Mouse (Mus musculus) heart, embryonic 10.5 days (tissue): ENCODE results near the gene Cenpm. TPM values are rescaled to one million over a fixed set of nuclear protein-coding genes. Genes with fewer than 3 reads are reported as not detected.

Experiments used
- DNase-seq: peaks from one replicate; pipeline ENCODE4 v3.0.0-alpha.2; 2017; ENCODE audit warnings: low spot score
- H3K27ac ChIP-seq: fragments of 300-500 bp; sonication (generic); 2 replicates; pipeline ENCODE4 v1.5.1; 2016; ENCODE audit warnings: mild to moderate bottlenecking
- H3K27me3 ChIP-seq: fragments of 300-500 bp; sonication (generic); 2 replicates; pipeline ENCODE4 v1.6.1; 2016; ENCODE audit warnings: mild to moderate bottlenecking; ENCODE audit not compliant: poor library complexity, insufficient read depth, severe bottlenecking
- H3K36me3 ChIP-seq: fragments of 300-500 bp; sonication (generic); 2 replicates; pipeline ENCODE4 v1.6.1; 2016; ENCODE audit warnings: mild to moderate bottlenecking, moderate library complexity
- H3K4me1 ChIP-seq: fragments of 300-500 bp; sonication (generic); 2 replicates; pipeline ENCODE4 v1.6.1; 2016; ENCODE audit warnings: mild to moderate bottlenecking
- H3K4me3 ChIP-seq: fragments of 300-500 bp; sonication (generic); 2 replicates; pipeline ENCODE4 v1.5.1; 2016; ENCODE audit warnings: mild to moderate bottlenecking, moderate library complexity
- H3K9me3 ChIP-seq: fragments of 300-500 bp; sonication (generic); 2 replicates; pipeline ENCODE4 v1.6.1; 2016; ENCODE audit warnings: mild to moderate bottlenecking, moderate library complexity
- WGBS: fragments of 180-500 bp; shearing (Covaris S2); methylation state at CpG from one replicate; pipeline ENCODE4 v1.1.7; 2016; 5-methylcytosine and 5-hydroxymethylcytosine counted together
- microRNA counts: library from miRNA; unstranded; fragments of <30 nt; microRNA quantifications from one replicate; lab custom pipeline; 2017
- microRNA-seq: library from miRNA; unstranded; fragments of <30 nt; microRNA quantifications from one replicate; pipeline ENCODE4, GENCODE M21; 2017
- polyA plus RNA-seq: library from polyadenylated mRNA; unstranded; fragments of >200 nt; fragmentation: Nextera tagmentation; extraction: Ambion mirVana; gene quantifications from 2 replicates; pipeline ENCODE4 v1.2.1, GENCODE M21; 2016

The Cenpm gene
- polyA plus RNA-seq, 1 experiment from 2014 or later: 58.1 TPM

DNA sequence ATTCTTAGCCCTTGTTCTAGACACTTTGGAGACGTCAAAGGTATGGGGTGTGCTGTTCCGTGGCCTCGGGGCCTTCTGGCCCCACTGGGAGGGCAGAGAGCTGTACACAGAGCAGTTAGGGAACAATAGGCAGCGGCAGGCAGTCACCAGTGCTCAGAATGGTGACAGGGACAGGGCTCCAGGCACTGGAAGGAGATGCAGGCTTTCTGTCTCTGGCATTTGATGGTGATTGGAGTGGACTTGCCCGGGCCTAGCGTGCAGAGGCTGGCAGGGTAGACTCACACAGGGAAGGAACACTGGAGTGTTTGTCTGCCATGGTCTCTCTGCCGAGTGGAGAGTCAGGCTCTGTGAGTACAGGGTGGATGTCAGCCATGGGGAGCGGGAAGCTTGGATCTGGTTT, 51.9 kb downstream of the Cenpm start:
- Histone ChIP-seq H3K4me1 (peaks cover 18% of the 10 kb centered on the region), H3K36me3 (peaks cover 93% of the 10 kb centered on the region), H3K9me3 (no peaks in the 10 kb centered on the region), H3K27me3 (no peaks in the 10 kb centered on the region), H3K27ac (no peak overlapping the region), H3K4me3 (no peak overlapping the region)
- no peak for DNase-seq
- 68% methylated on average over 8 of the region's 8 CpGs for WGBS

DNA sequence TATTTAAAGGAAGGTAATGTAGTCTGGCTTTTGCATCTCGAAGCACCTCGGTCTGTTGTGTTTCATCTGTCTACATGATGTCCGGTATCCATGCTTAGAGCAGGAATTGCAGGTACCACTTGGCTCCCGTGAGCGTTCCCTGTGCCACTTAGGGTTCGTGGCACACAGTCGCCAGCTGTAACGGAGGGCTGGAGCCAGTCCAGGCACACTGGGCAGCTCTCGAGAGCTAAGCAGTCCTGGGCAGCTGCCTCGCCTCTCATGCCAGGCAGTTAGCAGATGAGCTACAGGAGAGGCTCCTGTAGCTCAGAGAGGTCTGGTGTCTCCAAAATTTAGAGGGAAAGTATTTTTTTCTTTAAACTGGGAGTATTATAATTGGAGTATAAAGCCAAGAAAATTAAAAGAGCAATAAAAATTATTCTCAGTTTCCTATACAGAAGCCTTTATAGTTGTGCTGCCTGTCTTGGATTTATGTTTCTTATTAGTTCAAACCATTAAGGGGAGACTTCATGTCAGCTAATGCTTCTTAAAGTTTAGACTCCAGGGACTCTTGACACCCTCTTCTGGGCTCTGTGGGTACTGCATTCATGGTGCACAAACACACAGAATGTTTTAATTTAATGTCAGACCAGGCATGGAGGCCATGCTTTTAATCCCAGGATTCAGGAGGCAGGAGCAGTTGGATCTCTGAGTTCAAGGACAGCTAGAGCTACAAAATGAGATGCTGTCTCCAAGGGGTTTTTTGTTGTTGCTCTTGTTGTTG, 55.9 kb downstream of the Cenpm start:
- no peak overlapping the region for H3K27ac ChIP-seq
- WGBS: 94% methylated on average over 10 of the region's 10 CpGs
- H3K36me3 ChIP-seq: peaks cover 84% of the 10 kb centered on the region
- no peaks in the 10 kb centered on the region for H3K27me3 ChIP-seq
- H3K4me3 ChIP-seq: no peak overlapping the region
- H3K9me3 ChIP-seq: no peaks in the 10 kb centered on the region
- DNase-seq: no peak
- peaks cover 55% of the 10 kb centered on the region for H3K4me1 ChIP-seq

DNA sequence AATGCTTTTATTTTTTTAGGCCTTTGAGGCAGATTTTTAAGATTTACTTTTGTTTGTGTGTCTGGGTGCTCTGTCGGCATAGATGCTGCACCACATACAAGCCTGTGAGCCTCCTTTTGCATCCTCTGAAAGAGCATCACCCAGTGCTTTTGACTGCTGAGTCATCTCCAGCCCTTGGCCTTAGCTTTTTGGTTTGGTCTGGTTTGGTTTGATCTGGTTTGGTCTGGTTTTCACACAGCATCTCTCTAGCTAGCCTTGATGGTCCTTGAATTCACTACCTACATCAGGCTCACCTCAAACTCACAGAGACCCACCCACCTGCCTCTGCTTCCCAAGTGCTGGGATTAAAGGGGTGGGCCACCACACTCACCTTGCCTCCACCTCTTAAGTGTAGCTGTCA, 56.6 kb downstream of the Cenpm start:
- H3K27me3 ChIP-seq: no peaks in the 10 kb centered on the region
- H3K36me3 ChIP-seq: peaks cover 84% of the 10 kb centered on the region
- DNase-seq: no peak
- peaks cover 60% of the 10 kb centered on the region for H3K4me1 ChIP-seq
- WGBS: 90% methylated on average over 1 of the region's 1 CpGs
- 0 out of 2 replicates have a peak overlapping the region, but pooled peaks have one; percentile 13 for H3K27ac ChIP-seq
- no peaks in the 10 kb centered on the region for H3K9me3 ChIP-seq
- H3K4me3 ChIP-seq: no peak overlapping the region

DNA sequence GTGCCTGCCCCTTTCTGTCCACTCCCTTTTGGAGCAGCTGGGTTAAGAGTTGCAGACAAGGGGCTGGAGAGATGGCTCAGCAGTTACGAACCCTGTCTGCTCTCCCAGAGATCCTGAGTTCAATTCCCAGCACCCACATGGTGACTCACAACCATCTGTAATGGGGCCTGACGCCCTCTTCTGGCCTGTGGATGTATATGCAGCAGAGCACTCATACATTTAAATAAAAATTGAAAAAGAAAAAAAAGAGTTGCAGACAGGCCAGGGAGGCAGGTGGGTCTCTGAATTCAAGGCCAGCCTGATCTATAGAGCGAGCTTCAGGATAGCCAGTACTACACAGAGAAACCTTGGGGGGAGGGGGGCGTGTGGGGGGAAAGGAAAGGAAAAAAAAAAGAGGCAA, 57.1 kb downstream of the Cenpm start:
- Histone ChIP-seq H3K27me3 (no peaks in the 10 kb centered on the region), H3K36me3 (peaks cover 84% of the 10 kb centered on the region), H3K9me3 (no peaks in the 10 kb centered on the region), H3K4me3 (no peak overlapping the region), H3K27ac (peak overlapping the region; percentile 81), H3K4me1 (peaks cover 55% of the 10 kb centered on the region)
- WGBS: 89% methylated on average over 4 of the region's 4 CpGs
- DNase-seq: no peak

DNA sequence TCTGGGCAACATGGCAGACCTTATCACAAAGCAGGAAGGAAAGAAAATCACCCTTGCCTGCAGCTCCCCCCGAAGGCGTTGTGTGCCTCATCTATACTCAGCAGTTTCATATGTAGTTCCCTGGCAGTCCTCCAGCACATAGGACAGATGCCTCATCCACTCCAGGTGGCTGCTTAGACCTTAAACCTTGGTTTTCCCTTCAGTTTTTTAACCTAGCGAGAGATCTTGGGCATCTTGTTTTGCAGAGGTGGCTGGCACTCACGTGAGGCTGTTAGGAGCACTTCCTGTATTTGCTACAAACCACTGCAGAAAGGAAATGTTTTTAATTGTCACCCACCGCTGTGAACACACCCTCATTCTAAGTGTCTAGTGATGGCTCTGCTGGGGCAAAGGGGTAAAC, 57.6 kb downstream of the Cenpm start:
- 74% methylated on average over 5 of the region's 5 CpGs for WGBS
- Histone ChIP-seq H3K27me3 (no peaks in the 10 kb centered on the region), H3K36me3 (peaks cover 84% of the 10 kb centered on the region), H3K9me3 (peaks cover 3% of the 10 kb centered on the region; the same call in 1 of the 2 replicates), H3K27ac (peak overlapping the region; percentile 81), H3K4me1 (peaks cover 53% of the 10 kb centered on the region), H3K4me3 (0 out of 2 replicates have a peak overlapping the region, but pooled peaks have one; percentile 9)
- no peak for DNase-seq

DNA sequence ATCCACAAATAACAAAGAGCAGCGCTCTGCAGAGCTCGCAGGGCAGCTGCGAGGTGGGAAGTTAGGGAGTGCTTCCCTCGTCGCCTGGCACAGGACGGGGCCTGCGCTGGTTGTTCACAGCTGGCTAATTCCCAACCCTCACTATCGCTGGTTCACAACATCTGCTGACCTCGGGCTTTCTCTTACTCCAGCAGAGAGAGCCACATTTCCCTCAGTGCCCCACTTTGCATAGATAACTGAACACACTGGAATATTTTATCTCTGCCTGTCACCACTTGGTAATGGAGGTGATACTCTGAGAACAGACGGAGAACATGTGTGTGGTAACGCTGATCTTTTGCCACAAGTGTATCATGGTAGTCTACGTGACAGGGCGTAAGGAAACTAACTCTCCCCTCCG, 58.4 kb downstream of the Cenpm start:
- Histone ChIP-seq H3K4me1 (peaks cover 54% of the 10 kb centered on the region), H3K36me3 (peaks cover 87% of the 10 kb centered on the region), H3K27ac (peak overlapping the region; percentile 81; the same call in 1 of the 2 replicates), H3K4me3 (no peak overlapping the region), H3K27me3 (no peaks in the 10 kb centered on the region), H3K9me3 (peaks cover 5% of the 10 kb centered on the region; the same call in 1 of the 2 replicates)
- peak; percentile 92 for DNase-seq
- 18% methylated on average over 14 of the region's 14 CpGs for WGBS

DNA sequence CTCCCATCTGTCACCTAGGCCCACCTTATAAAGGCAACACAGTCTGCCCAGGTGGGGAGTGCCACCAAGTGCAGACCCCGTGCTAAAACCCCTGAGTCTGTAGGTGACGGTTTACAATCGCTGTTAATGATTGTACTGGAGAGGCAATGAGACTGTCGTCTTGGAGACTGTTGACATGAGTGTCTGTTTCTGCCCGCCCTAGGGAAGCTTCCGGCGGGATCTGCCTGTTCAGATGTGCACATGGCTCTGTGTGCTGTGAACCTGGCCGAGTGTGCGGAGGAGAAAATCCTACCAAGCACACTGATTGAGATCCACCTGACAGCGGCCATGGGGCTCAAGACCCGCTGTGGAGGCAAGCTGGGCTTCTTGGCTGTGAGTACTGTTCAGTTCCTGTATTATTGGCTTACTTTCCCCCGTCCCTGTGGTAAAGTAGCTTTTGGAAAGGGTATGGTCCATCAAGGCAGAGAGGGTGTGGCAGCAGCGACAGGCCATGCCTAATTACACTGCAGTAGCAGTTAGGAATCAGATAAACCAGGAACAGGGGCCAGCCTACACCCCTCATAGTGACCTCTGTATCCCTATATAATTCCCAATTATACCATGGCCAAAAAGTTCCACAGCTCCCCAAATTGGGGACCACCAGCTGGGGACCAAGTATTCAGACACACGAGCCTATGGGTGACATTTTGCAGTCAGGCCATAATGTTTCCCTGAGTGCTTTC, 59.3 kb downstream of the Cenpm start:
- WGBS: 76% methylated on average over 14 of the region's 14 CpGs
- Histone ChIP-seq H3K27ac (peak overlapping the region; percentile 81), H3K36me3 (peaks cover 91% of the 10 kb centered on the region), H3K4me3 (no peak overlapping the region), H3K27me3 (no peaks in the 10 kb centered on the region), H3K4me1 (peaks cover 59% of the 10 kb centered on the region), H3K9me3 (peaks cover 5% of the 10 kb centered on the region; the same call in 1 of the 2 replicates)
- DNase-seq: no peak

DNA sequence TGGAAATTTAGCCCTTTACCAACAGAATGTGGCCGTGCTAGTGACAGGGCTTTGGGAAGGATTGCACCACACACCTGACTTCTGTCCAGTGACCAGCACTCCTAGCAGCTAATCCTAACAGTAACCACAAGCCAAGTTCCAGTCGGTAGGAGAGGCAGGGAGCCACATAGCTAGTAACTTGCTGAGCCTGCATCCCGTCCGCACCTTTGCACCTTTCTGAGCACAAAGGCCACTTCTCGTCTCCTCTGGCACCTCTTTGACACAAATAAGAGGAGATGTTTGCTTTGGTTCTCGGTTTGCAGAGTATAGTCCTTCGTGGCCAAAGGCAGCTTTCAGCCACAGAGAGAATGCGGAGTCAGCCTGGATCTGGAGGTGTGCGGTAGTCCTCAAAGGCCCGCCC, 59.9 kb downstream of the Cenpm start:
- Histone ChIP-seq H3K4me1 (peaks cover 55% of the 10 kb centered on the region), H3K36me3 (peaks cover 91% of the 10 kb centered on the region)

DNA sequence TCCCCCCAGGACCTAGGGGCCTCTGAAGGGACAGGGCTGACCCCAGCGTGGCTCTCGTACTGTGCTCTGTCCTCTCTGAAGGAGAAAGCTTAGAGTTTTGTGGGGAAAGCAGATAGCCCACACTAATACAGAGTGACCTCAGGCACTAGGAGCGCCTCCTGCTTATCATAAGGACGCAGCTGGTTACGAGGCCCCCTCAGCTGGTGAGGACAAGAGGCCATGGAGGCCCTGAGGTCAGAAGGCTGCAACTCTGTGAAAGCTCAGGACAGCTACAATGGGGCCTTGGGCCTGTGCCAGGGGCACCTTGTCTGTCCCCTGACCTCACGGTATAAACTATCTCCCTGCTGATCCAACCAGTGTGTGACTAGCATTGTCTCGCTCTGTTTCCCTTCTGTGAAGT, 60.4 kb downstream of the Cenpm start:
- peak; percentile 95 for DNase-seq
- Histone ChIP-seq H3K27ac (peak overlapping the region; percentile 81), H3K4me3 (0 out of 2 replicates have a peak overlapping the region, but pooled peaks have one; percentile 31), H3K27me3 (no peaks in the 10 kb centered on the region), H3K36me3 (peaks cover 91% of the 10 kb centered on the region), H3K9me3 (peaks cover 5% of the 10 kb centered on the region; the same call in 1 of the 2 replicates), H3K4me1 (peaks cover 51% of the 10 kb centered on the region)
- WGBS: 28% methylated on average over 7 of the region's 7 CpGs

More for the DNA sequence above, 59.9 kb downstream of the Cenpm start:
- peaks cover 5% of the 10 kb centered on the region; the same call in 1 of the 2 replicates for H3K9me3 ChIP-seq
- H3K27ac ChIP-seq: peak overlapping the region; percentile 81; the same call in 1 of the 2 replicates
- WGBS: 79% methylated on average over 10 of the region's 10 CpGs
- DNase-seq: no peak
- H3K27me3 ChIP-seq: no peaks in the 10 kb centered on the region
- H3K4me3 ChIP-seq: no peak overlapping the region

MicroRNAs encoded within 50 kb of the gene (microRNA counts, 519-probe panel; counts per million panel counts)
- 3,682 counts per million, percentile 19 among the panel's probes with 10 or more counts for microRNA mmu-miR-33 (lab: Ali Mortazavi, UCI)

Small RNA genes within 50 kb of the gene (microRNA-seq; reads per million reads assigned to microRNA genes)
- 46.5 reads per million, percentile 42 among the genes with 10 or more reads in this experiment for gene Mir33

Other genes with a start within 250 kb of the Cenpm start
- gene Desi1, start 210.9 kb downstream of the Cenpm start, polyA plus RNA-seq: 26.7 and 27.5 TPM in 2 replicates
- gene Snu13, start 197.2 kb downstream of the Cenpm start, polyA plus RNA-seq: 217 and 292 TPM in 2 replicates
- gene 4930407I10Rik, start 185.6 kb downstream of the Cenpm start, polyA plus RNA-seq: not detected in 2 replicates
- 0.05 TPM in 1 of 2 replicates, not detected in the other for gene Mei1, start 174.8 kb downstream of the Cenpm start, polyA plus RNA-seq
- 13.5 and 19.4 TPM in 2 replicates for gene Ccdc134, start 116.8 kb downstream of the Cenpm start, polyA plus RNA-seq
- 129 and 133 TPM in 2 replicates for gene Srebf2, start 97.6 kb downstream of the Cenpm start, polyA plus RNA-seq
- 0.11 and 0.13 TPM in 2 replicates for gene Shisa8, start 31.9 kb downstream of the Cenpm start, polyA plus RNA-seq
- 0.20 TPM in 1 of 2 replicates, not detected in the other for gene Tnfrsf13c, start 20.4 kb downstream of the Cenpm start, polyA plus RNA-seq
- gene 1500009C09Rik, start 7.6 kb upstream of the Cenpm start, polyA plus RNA-seq: not detected in 2 replicates
- 3.7 and 14.0 TPM in 2 replicates for gene Sept3, start 30.1 kb upstream of the Cenpm start, polyA plus RNA-seq
- gene Wbp2nl, start 54.2 kb upstream of the Cenpm start, polyA plus RNA-seq: 0.28 and 0.65 TPM in 2 replicates
- 28.4 and 32.3 TPM in 2 replicates for gene Naga, start 94.2 kb upstream of the Cenpm start, polyA plus RNA-seq
- gene Pheta2, start 94.2 kb upstream of the Cenpm start, polyA plus RNA-seq: 11.1 and 12.0 TPM in 2 replicates
- gene Smdt1, start 94.2 kb upstream of the Cenpm start, polyA plus RNA-seq: 294 and 304 TPM in 2 replicates
- gene Ndufa6, start 109.6 kb upstream of the Cenpm start, polyA plus RNA-seq: 351 and 390 TPM in 2 replicates
- gene Cyp2d22, start 135.5 kb upstream of the Cenpm start, polyA plus RNA-seq: 3.2 and 3.9 TPM in 2 replicates
- not detected in 2 replicates for gene Cyp2d11, start 149.3 kb upstream of the Cenpm start, polyA plus RNA-seq
- gene Cyp2d10, start 162.4 kb upstream of the Cenpm start, polyA plus RNA-seq: 0.75 TPM in 1 of 2 replicates, not detected in the other
- gene Cyp2d9, start 188.7 kb upstream of the Cenpm start, polyA plus RNA-seq: not detected in 2 replicates